Mouse (Mus musculus): ENCODE data around the gene Muc3. TPM values are rescaled to one million over a fixed set of nuclear protein-coding genes. Genes with fewer than 3 reads are reported as not detected.
"Not testable (repeated sequence)": the region's sequence is repeated elsewhere in the genome, so short reads cannot be mapped to it uniquely, and the experiment has no call there.

The Muc3 gene
- polyA plus RNA-seq, 1 experiment from 2014 or later = not detected

DNA sequence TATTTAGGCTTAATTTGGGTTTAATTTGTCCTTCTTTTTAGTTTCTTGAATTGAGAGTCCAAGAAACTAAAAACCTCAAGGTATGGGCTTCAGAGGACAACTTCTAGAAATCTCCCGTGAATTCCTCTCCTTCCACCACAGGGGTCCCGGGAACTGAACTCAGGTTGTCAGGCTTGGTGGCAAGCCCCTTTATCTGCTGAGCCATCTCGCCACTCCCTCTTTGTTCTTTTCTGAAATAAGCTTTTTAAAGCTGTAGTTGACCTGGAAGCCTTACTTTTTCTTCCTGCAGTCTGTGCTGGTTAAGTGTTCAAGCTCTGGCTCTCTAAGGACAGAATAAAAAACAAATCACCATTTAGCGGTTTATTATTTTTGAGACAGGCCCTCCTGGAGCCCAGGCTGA, 30.2 kb downstream of the Muc3 start:
- WGBS = 79% methylated on average over 4 of the region's 4 CpGs
- H3K4me1 ChIP-seq = peaks cover 15% of the 10 kb centered on the region
- no peak for ATAC-seq (ENCODE audit: insufficient number of reproducible peaks, insufficient read depth, low FRiP score, low TSS enrichment)

DNA sequence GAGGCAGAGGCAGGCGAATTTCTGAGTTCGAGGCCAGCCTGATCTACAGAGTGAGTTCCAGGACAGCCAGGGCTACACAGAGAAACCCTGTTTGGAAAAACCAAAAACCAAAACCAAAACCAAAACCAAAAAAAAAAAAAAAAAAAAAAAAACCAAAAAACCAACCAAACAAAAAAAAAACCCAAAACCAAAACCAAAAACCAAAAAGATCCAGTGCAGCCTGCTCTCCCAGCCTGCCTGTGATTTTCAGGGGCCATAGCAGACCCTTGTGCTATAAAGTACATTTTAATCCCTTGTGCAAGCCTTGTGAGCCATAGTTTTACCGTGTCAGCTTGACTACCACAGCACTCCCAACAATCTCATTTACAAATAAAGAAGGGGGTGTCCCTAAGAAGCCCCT, 31.1 kb downstream of the Muc3 start:
- not testable (repeated sequence) for ATAC-seq (ENCODE audit: insufficient number of reproducible peaks, insufficient read depth, low FRiP score, low TSS enrichment)

More for the DNA sequence above, 30.2 kb downstream of the Muc3 start:
- Histone ChIP-seq H3K36me3 (peaks cover 7% of the 10 kb centered on the region; the same call in 1 of the 2 replicates), H3K27me3 (no peaks in the 10 kb centered on the region), H3K27ac (no peak overlapping the region), H3K9me3 (no peaks in the 10 kb centered on the region), H3K4me3 (no peak overlapping the region), H3K4me2 (replicated peaks) (no peak overlapping the region), H3K9ac (no peak overlapping the region)

DNA sequence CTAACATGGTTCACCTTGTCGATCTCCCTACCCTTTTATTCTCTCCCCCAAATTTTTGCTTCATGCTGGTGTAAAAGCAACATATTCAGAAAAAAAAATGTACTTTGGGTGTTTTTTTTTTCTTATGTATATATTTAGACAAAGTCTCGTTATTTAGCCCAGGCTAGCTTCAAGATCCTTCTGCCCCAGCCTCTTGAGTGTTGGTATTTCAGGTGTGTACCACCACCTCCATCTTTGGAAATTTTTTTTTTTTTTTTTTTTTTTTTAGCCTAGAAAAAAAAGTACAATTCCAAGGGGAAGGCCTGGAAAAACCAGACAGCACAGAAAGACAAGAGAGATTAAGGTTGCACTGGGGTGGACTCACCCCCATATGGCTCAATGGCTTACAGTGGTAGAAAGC, 32.1 kb downstream of the Muc3 start:
- Histone ChIP-seq H3K27ac (no peak overlapping the region), H3K27me3 (no peaks in the 10 kb centered on the region), H3K4me2 (replicated peaks) (no peak overlapping the region), H3K9me3 (no peaks in the 10 kb centered on the region), H3K36me3 (peaks cover 23% of the 10 kb centered on the region), H3K9ac (no peak overlapping the region), H3K4me3 (no peak overlapping the region), H3K4me1 (peaks cover 15% of the 10 kb centered on the region)
- no peak for ATAC-seq (ENCODE audit: insufficient number of reproducible peaks, insufficient read depth, low FRiP score, low TSS enrichment)
- 78% methylated on average over 2 of the region's 2 CpGs for WGBS

More for the DNA sequence above, 31.1 kb downstream of the Muc3 start:
- not testable (repeated sequence) for H3K4me2 ChIP-seq (replicated peaks); H3K4me3 ChIP-seq; H3K27ac ChIP-seq; H3K27me3 ChIP-seq; H3K9me3 ChIP-seq; H3K9ac ChIP-seq
- H3K36me3 ChIP-seq = peaks cover 16% of the 10 kb centered on the region
- H3K4me1 ChIP-seq = peaks cover 15% of the 10 kb centered on the region
- 85% methylated on average over 3 of the region's 3 CpGs for WGBS

DNA sequence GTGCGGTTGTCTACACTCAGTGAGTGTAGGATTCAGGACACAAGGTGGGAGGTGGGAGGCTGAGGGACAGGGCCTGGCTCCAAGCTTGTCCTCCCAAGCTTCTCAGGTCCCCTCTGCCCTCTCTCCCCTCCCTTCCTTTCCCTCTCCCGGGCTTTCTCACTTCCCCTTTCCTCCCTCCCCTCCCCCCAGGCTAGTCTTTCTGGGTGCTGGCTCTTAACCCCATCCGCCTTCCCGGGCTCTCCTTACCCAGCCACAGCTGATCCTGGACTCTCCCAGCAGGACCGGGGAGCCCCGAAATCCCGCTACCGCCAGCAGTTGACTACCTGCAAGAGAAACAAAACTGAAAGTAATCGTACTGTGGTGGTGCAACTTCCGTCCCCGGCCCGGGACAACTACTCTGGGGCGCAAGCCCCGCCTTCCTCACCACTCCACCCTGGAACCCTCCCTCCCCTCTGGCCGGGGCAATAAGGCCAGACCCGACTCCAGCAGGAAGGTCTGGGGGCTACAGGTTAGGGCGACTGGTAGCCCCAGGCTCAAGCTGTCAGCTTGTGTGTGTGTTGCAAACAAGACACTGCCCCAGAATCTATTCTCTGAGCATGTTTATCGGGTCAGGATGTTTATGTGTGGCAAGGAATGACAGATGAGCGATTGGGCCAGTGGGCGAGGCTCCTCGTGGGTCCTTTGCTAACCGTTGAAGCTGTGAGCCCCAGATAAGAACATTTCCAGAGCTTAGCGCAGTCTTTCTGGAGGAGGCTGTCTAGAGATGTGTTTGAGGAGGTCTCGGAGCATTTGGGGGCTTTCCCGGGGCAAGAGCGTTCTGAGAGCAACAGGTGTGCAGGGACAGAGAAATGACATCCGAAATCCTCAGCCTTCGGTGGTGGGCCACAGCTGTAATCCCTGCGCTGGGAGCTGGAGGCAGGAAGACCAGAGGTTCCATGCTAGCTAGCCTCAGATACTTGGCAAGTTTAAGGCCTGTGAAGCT, 33.0 kb downstream of the Muc3 start, which contains the start of gene Trim56:
Trim56 (minus strand) TSS at position 344 of the 982 bp plus-strand sequence.
- H3K9me3 ChIP-seq = no peaks in the 10 kb centered on the region
- H3K9ac ChIP-seq = peak within 1 kb of the TSS; percentile 69
- H3K4me3 ChIP-seq = peak within 1 kb of the TSS; percentile 54
- H3K27ac ChIP-seq = peak within 1 kb of the TSS; percentile 56
- peaks cover 15% of the 10 kb centered on the region for H3K4me1 ChIP-seq
- peaks cover 23% of the 10 kb centered on the region for H3K36me3 ChIP-seq
- H3K27me3 ChIP-seq = no peaks in the 10 kb centered on the region
- peak within 1 kb of the TSS; percentile 63 for H3K4me2 ChIP-seq (replicated peaks)
- WGBS = 10% methylated on average over 29 of the region's 29 CpGs
- ATAC-seq (ENCODE audit: insufficient number of reproducible peaks, insufficient read depth, low FRiP score, low TSS enrichment) = peak; percentile 59

DNA sequence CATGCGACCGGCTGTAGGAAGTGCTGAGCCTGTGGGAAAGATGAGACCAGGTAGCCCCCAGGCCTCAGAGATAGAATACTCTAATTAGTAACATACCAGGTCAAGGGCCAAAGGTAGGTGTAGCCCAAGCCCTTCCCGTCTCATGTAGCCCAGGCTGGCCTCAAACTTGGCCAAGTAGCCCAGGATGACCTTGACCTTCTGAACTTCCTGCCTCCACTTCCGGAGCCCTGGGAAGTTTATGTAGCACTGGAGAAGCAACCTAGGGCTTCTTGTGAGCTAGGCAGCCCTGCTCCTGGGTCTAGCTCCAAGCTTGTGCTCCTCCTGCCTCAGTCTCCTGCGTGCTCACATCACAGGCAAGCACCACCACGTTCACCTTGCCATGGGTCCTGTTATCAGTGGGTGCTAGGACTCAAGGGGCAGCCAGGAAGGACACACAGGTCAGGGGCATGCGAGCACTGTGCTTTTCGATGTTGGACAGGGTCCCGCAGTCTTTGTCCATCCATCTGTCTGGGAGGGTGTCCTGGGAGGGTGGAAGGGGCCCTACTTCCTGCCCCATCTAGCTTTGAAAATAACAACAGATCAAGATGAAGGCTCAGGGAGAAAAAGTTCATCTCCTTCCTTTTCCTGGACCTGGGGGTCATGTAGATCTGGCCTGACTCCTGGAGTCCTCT, 34.1 kb downstream of the Muc3 start:
- H3K4me3 ChIP-seq = peak overlapping the region; percentile 54
- no peak overlapping the region for H3K27ac ChIP-seq
- H3K9me3 ChIP-seq = no peaks in the 10 kb centered on the region
- 73% methylated on average over 9 of the region's 9 CpGs for WGBS
- H3K9ac ChIP-seq = no peak overlapping the region
- no peak for ATAC-seq (ENCODE audit: insufficient number of reproducible peaks, insufficient read depth, low FRiP score, low TSS enrichment)
- peak overlapping the region; percentile 63 for H3K4me2 ChIP-seq (replicated peaks)
- H3K4me1 ChIP-seq = peaks cover 15% of the 10 kb centered on the region
- peaks cover 23% of the 10 kb centered on the region for H3K36me3 ChIP-seq
- no peaks in the 10 kb centered on the region for H3K27me3 ChIP-seq

DNA sequence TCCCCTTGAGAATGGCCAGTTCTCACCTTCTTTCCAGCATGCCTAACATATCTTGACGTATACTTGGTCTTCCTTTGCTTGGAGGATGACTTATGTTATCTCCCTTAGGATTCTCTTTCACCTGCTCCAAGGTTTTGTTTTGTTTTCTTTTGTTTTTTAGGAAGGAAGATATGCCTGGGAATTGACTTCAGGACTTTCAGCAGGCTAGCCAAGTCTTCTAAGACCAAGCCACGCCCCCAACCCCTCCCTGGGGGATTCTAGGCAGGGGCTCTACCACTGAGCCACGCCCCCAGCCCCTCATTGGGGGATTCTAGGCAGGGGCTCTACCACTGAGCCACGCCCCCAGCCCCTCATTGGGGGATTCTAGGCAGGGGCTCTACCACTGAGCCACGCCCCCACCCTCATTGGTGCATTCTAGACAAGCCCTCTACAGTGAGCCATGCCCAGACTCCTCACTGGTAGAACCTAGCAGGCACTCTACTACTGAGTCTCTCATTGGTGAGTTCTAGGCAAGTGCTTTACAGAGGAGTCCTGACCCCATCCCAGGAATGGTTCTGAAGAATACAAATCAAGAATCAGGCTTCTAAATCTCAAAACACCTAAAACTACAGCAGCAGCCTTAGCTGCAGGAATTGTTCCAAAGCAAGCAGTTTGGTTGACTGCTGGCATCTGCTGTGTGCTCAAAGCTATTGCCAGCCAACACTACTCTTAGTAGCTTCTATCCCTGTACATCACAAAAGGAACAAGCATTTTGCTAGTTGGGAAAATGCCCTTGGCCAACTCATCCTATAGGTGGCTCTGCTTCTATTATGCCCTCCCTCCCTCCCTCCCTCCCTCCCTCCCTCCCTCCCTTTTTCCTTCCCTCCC, 37.3 kb downstream of the Muc3 start:
- Histone ChIP-seq H3K4me1 (peaks cover 17% of the 10 kb centered on the region), H3K4me2 (replicated peaks) (no peak overlapping the region), H3K27ac (no peak overlapping the region), H3K36me3 (peaks cover 23% of the 10 kb centered on the region), H3K27me3 (no peaks in the 10 kb centered on the region; the same call in 1 of the 2 replicates), H3K4me3 (no peak overlapping the region), H3K9me3 (no peaks in the 10 kb centered on the region), H3K9ac (no peak overlapping the region)
- 83% methylated on average over 5 of the region's 5 CpGs for WGBS
- no peak for ATAC-seq (ENCODE audit: insufficient number of reproducible peaks, insufficient read depth, low FRiP score, low TSS enrichment)

DNA sequence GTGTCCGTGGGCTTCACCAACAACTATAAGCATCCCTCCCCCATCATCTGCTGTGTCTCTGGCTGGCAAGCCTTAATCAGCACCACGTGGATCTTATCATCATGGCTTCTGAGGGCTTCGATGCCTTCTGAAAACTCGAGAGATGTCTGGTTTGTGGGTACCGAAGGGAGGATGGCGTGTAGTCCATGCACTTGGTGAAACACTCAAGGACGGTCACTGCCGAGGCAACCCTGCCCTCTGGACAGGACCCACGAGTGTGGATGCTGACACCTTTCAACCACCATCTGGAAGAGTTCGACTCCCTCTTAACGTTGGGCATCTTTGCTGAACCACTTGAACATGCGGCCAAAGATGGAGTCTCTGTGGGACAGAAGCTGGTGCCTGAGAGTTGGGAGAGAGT, 38.3 kb downstream of the Muc3 start:
- no peaks in the 10 kb centered on the region for H3K9me3 ChIP-seq
- peaks cover 10% of the 10 kb centered on the region; the same call in 1 of the 2 replicates for H3K4me1 ChIP-seq
- H3K27ac ChIP-seq = no peak overlapping the region
- no peaks in the 10 kb centered on the region; the same call in 1 of the 2 replicates for H3K27me3 ChIP-seq
- no peak overlapping the region for H3K4me2 ChIP-seq (replicated peaks)
- H3K9ac ChIP-seq = no peak overlapping the region
- no peak overlapping the region for H3K4me3 ChIP-seq
- WGBS = 91% methylated on average over 12 of the region's 12 CpGs
- H3K36me3 ChIP-seq = peaks cover 23% of the 10 kb centered on the region
- ATAC-seq (ENCODE audit: insufficient number of reproducible peaks, insufficient read depth, low FRiP score, low TSS enrichment) = no peak

DNA sequence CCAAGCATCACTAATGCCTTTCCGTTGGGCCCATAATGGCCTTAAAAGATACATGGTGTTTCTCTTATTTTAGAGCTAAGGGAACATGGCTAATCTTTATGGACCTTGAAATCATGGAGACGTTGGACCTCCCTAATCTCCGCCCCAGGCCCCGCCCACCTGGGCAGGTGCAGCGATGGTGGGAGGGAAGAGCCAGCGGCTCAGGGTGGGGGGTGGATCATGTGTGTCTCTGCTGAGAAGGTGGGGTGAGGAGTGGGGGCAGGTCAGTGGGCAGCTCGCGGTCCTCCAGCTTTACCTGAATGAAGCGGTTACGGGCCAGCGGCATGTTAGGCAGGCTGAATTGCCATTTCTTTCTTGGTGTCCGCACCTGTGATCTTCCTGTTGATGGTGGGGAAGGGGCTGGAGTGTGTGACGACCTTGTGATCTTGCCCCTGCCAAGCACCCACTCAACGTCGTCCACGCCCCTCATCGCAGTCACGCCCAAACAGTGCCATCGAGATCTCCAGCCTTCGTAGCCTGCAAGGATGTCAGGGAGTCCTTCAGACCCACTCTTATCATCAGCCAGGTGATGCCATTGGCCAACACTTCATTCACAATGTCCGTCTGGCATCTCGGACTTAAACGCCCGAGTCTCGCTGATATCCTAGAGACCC, 39.1 kb downstream of the Muc3 start:
- Histone ChIP-seq H3K36me3 (peaks cover 23% of the 10 kb centered on the region), H3K27ac (no peak overlapping the region), H3K27me3 (no peaks in the 10 kb centered on the region; the same call in 1 of the 2 replicates), H3K4me3 (no peak overlapping the region), H3K4me1 (peaks cover 3% of the 10 kb centered on the region; the same call in 1 of the 2 replicates), H3K4me2 (replicated peaks) (no peak overlapping the region), H3K9me3 (no peaks in the 10 kb centered on the region), H3K9ac (no peak overlapping the region)
- WGBS = 56% methylated on average over 25 of the region's 25 CpGs
- ATAC-seq (ENCODE audit: insufficient number of reproducible peaks, insufficient read depth, low FRiP score, low TSS enrichment) = no peak

DNA sequence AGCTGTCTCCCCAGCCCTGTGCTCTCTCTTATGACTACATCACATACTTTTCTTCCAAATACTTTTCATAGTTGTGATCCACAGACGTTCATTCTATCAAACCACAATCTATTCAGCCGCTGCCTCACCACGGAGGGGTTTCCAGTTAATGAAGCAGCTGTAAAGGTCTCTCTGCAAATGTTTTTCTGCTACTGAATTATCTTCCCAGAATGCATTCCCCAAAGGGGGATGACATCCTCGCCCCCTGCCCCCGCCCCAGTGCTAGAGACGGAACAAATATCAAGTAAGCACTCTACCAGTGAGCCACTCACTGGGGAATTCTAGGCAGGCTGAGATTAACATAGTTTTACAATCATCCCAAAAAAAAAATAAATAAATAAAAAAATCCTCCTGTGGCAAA, 41.0 kb downstream of the Muc3 start:
- H3K27ac ChIP-seq = no peak overlapping the region
- no peaks in the 10 kb centered on the region for H3K9me3 ChIP-seq
- no peak overlapping the region for H3K4me3 ChIP-seq
- 0 out of 2 replicates have a peak, but pooled peaks cover 2% of the 10 kb centered on the region for H3K4me1 ChIP-seq
- no peaks in the 10 kb centered on the region; the same call in 1 of the 2 replicates for H3K27me3 ChIP-seq
- H3K36me3 ChIP-seq = peaks cover 8% of the 10 kb centered on the region; the same call in 1 of the 2 replicates
- H3K9ac ChIP-seq = no peak overlapping the region
- WGBS = 62% methylated on average over 6 of the region's 6 CpGs
- no peak overlapping the region for H3K4me2 ChIP-seq (replicated peaks)
- ATAC-seq (ENCODE audit: insufficient number of reproducible peaks, insufficient read depth, low FRiP score, low TSS enrichment) = no peak

DNA sequence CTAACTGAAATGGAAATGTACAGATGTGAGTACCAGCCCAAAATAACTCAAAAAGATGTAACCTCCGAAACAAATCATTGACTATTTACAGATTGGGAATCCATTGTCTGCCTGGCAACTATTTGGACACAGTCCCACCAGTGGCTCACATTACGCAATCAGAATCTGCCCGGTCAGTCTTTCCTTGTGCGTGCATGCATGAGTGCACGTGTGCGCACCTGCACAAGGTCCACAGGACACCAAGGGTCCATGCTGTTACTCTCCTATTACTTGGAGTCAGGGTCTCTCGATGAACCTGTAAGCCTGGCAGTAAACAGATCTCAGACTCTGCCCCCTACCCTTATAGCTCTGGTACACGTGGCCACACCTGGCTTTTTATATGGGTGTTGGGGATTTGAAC, 41.5 kb downstream of the Muc3 start:
- Histone ChIP-seq H3K27ac (no peak overlapping the region), H3K9me3 (no peaks in the 10 kb centered on the region), H3K4me2 (replicated peaks) (no peak overlapping the region), H3K36me3 (peaks cover 3% of the 10 kb centered on the region; the same call in 1 of the 2 replicates), H3K4me1 (0 out of 2 replicates have a peak, but pooled peaks cover 6% of the 10 kb centered on the region), H3K4me3 (no peak overlapping the region), H3K9ac (no peak overlapping the region), H3K27me3 (no peaks in the 10 kb centered on the region; the same call in 1 of the 2 replicates)
- 74% methylated on average over 8 of the region's 8 CpGs for WGBS
- ATAC-seq (ENCODE audit: insufficient number of reproducible peaks, insufficient read depth, low FRiP score, low TSS enrichment) = no peak
